Mouse (Mus musculus) ES-Bruce4 (cell line): ENCODE results near the gene Anks1b. TPM values are rescaled to one million over a fixed set of nuclear protein-coding genes. Genes with fewer than 3 reads are reported as not detected.

Source experiments
- H3K27ac ChIP-seq: 2 replicates; pipeline ENCODE4 v1.5.1; 2012; ENCODE audit warnings: low read length, inconsistent platforms; ENCODE audit not compliant: insufficient read depth
- H3K27me3 ChIP-seq: 2 replicates; pipeline ENCODE4 v1.6.1; 2012; ENCODE audit warnings: mild to moderate bottlenecking, low read length, inconsistent platforms; ENCODE audit not compliant: control insufficient read depth, poor library complexity, insufficient read depth, severe bottlenecking
- H3K36me3 ChIP-seq: 2 replicates; pipeline ENCODE4 v1.6.1; 2012; ENCODE audit warnings: inconsistent platforms, mild to moderate bottlenecking, low read length, moderate library complexity; ENCODE audit not compliant: control insufficient read depth, poor library complexity, insufficient read depth, severe bottlenecking
- H3K4me1 ChIP-seq: one replicate; pipeline ENCODE4 v1.8.1; 2011; ENCODE audit warnings: low read length; ENCODE audit not compliant: control insufficient read depth, insufficient read depth
- H3K4me3 ChIP-seq: 2 replicates; pipeline ENCODE4 v1.5.1; 2011; ENCODE audit warnings: low read depth, mild to moderate bottlenecking, low read length
- H3K9ac ChIP-seq: 2 replicates; pipeline ENCODE4 v1.6.1; 2012; ENCODE audit warnings: low read depth, mild to moderate bottlenecking, inconsistent platforms; ENCODE audit not compliant: poor library complexity, severe bottlenecking
- H3K9me3 ChIP-seq: replicated peaks from 2 replicates; pipeline ENCODE4 v1.6.1; 2012; ENCODE audit warnings: mild to moderate bottlenecking, low read length, inconsistent platforms; ENCODE audit not compliant: control insufficient read depth, poor library complexity, insufficient read depth, severe bottlenecking
- CTCF ChIP-seq: IDR thresholded peaks from one replicate; pipeline ENCODE4 v1.8.1; 2011; ENCODE audit warnings: low read depth, low read length
- EP300 ChIP-seq: IDR thresholded peaks from 2 replicates; pipeline ENCODE4 v1.6.1; 2011; ENCODE audit warnings: low read depth, low read length; ENCODE audit not compliant: insufficient read depth
- POLR2A ChIP-seq: IDR thresholded peaks from one replicate; pipeline ENCODE4 v1.8.1; 2011; ENCODE audit warnings: low read length; ENCODE audit not compliant: insufficient read depth
- polyA plus RNA-seq: library from polyadenylated mRNA; stranded (reverse); fragments of >200 nt; gene quantifications from 2 replicates; pipeline ENCODE4 v1.2.4, GENCODE M21; 2011; ENCODE audit warnings: low read depth; ENCODE audit not compliant: missing spikeins, insufficient read depth, insufficient read length

Gene Anks1b
- polyA plus RNA-seq, 1 experiment, result 2.3 TPM

GRCm38 (mm10) chr10:90043287-90043686 lies 170.0 kb downstream of the Anks1b start:
- Histone ChIP-seq H3K36me3 (no peaks in the 10 kb centered on the region), H3K27ac (no peak overlapping the region), H3K4me1 (no peaks in the 10 kb centered on the region), H3K9me3 (no peaks in the 10 kb centered on the region), H3K4me3 (no peak overlapping the region), H3K27me3 (no peaks in the 10 kb centered on the region), H3K9ac (no peak overlapping the region)
- TF ChIP-seq EP300 (no peak), POLR2A (no peak), CTCF (no peak)

- no peaks in the 10 kb centered on the region for H3K4me1 ChIP-seq
- H3K27ac ChIP-seq, result no peak overlapping the region
- H3K27me3 ChIP-seq, result no peaks in the 10 kb centered on the region
- TF ChIP-seq CTCF (no peak), POLR2A (no peak), EP300 (no peak)
- H3K36me3 ChIP-seq, result no peaks in the 10 kb centered on the region
- H3K4me3 ChIP-seq, result no peak overlapping the region
- H3K9ac ChIP-seq, result no peak overlapping the region
- H3K9me3 ChIP-seq, result no peaks in the 10 kb centered on the region
These were observed 170.5 kb downstream of the Anks1b start for GRCm38 (mm10) chr10:90043773-90044172.

- Histone ChIP-seq H3K36me3 (no peaks in the 10 kb centered on the region), H3K4me1 (no peaks in the 10 kb centered on the region), H3K9ac (no peak overlapping the region), H3K9me3 (no peaks in the 10 kb centered on the region), H3K27ac (no peak overlapping the region), H3K4me3 (no peak overlapping the region), H3K27me3 (no peaks in the 10 kb centered on the region)
- TF ChIP-seq POLR2A, result no peak
- no peak for TF ChIP-seq EP300
- TF ChIP-seq CTCF, result no peak
These were observed 170.9 kb downstream of the Anks1b start for GRCm38 (mm10) chr10:90044229-90044628.

GRCm38 (mm10) chr10:90068651-90069050 lies 195.3 kb downstream of the Anks1b start:
- no peak overlapping the region for H3K27ac ChIP-seq
- no peak for TF ChIP-seq EP300
- no peaks in the 10 kb centered on the region for H3K4me1 ChIP-seq
- no peaks in the 10 kb centered on the region for H3K9me3 ChIP-seq
- H3K9ac ChIP-seq, result no peak overlapping the region
- H3K4me3 ChIP-seq, result no peak overlapping the region
- H3K27me3 ChIP-seq, result no peaks in the 10 kb centered on the region
- H3K36me3 ChIP-seq, result no peaks in the 10 kb centered on the region

- Histone ChIP-seq H3K27me3 (no peaks in the 10 kb centered on the region), H3K36me3 (no peaks in the 10 kb centered on the region), H3K9me3 (no peaks in the 10 kb centered on the region), H3K4me1 (no peaks in the 10 kb centered on the region), H3K4me3 (no peak overlapping the region), H3K9ac (no peak overlapping the region), H3K27ac (no peak overlapping the region)
- no peak for TF ChIP-seq EP300
- no peak for TF ChIP-seq POLR2A
- no peak for TF ChIP-seq CTCF
These were observed 204.6 kb downstream of the Anks1b start for GRCm38 (mm10) chr10:90077930-90078329.

GRCm38 (mm10) chr10:90081151-90081550 lies 207.8 kb downstream of the Anks1b start:
- no peaks in the 10 kb centered on the region for H3K4me1 ChIP-seq
- no peak overlapping the region for H3K4me3 ChIP-seq
- TF ChIP-seq POLR2A (no peak), EP300 (no peak), CTCF (no peak)
- H3K9ac ChIP-seq, result no peak overlapping the region
- no peaks in the 10 kb centered on the region for H3K9me3 ChIP-seq
- H3K27me3 ChIP-seq, result no peaks in the 10 kb centered on the region
- no peak overlapping the region for H3K27ac ChIP-seq
- H3K36me3 ChIP-seq, result no peaks in the 10 kb centered on the region
